Mouse (Mus musculus) small intestine, adult 2 months (tissue): ENCODE measurements around the gene C1ql2.

Experiments
- CTCF ChIP-seq: fragments of 200-500 bp; IDR thresholded peaks from 2 replicates; pipeline ENCODE4 v1.5.1; 2012; ENCODE audit warnings: low read depth, mild to moderate bottlenecking, control low read depth, inconsistent platforms, low read length, moderate library complexity, mixed read lengths; ENCODE audit not compliant: insufficient replicate concordance, insufficient read length; ENCODE audit errors: extremely low read depth
- POLR2A ChIP-seq: fragments of 200-500 bp; IDR thresholded peaks from 2 replicates; pipeline ENCODE4 v1.6.1; 2012; ENCODE audit warnings: low read depth, mild to moderate bottlenecking, control low read depth, inconsistent platforms, low read length, moderate library complexity

GRCm38 (mm10) chr1:120341811-120342370, 1.5 kb downstream of the C1ql2 start:
- no peak for TF ChIP-seq CTCF
- no peak for TF ChIP-seq POLR2A
